Mouse (Mus musculus) hematopoietic stem cell, adult 5-6 weeks (primary cell): ENCODE data around the gene Clps. TPM values are rescaled to one million over a fixed set of nuclear protein-coding genes. Genes with fewer than 3 reads are reported as not detected.
A peak's percentile ranks its signal among the peaks of the same experiment; 100 is the strongest.
"Not testable (repeated sequence)": the region's sequence is repeated elsewhere in the genome, so short reads cannot be mapped to it uniquely, and the experiment has no call there.

Experiments used
- ATAC-seq, 2 experiments: fragments of 125-278 bp in 1 of 2; replicated peaks in 1 of 2; 2 replicates each; pipeline ENCODE4 v1.8.0; 2016 to 2017; ENCODE audit warnings: inconsistent platforms in 2 of 2, mild to moderate bottlenecking in 2 of 2, moderate number of reproducible peaks in 2 of 2, low read depth in 1 of 2, moderate TSS enrichment in 1 of 2; ENCODE audit not compliant: low FRiP score in 2 of 2, poor library complexity in 2 of 2, severe bottlenecking in 2 of 2, insufficient read depth in 1 of 2, low TSS enrichment in 1 of 2
- total RNA-seq: library from RNA; stranded (forward); fragments of 172-1452, 232-1000 nt; gene quantifications from 2 replicates; pipeline ENCODE4 v1.2.3, GENCODE M21; 2017

Gene Clps
- total RNA-seq, 1 experiment from 2014 or later = not detected

- no peak for ATAC-seq
Measured at GRCm38 (mm10) chr17:28557772-28558171, 2.8 kb downstream of the Clps start.

DNA sequence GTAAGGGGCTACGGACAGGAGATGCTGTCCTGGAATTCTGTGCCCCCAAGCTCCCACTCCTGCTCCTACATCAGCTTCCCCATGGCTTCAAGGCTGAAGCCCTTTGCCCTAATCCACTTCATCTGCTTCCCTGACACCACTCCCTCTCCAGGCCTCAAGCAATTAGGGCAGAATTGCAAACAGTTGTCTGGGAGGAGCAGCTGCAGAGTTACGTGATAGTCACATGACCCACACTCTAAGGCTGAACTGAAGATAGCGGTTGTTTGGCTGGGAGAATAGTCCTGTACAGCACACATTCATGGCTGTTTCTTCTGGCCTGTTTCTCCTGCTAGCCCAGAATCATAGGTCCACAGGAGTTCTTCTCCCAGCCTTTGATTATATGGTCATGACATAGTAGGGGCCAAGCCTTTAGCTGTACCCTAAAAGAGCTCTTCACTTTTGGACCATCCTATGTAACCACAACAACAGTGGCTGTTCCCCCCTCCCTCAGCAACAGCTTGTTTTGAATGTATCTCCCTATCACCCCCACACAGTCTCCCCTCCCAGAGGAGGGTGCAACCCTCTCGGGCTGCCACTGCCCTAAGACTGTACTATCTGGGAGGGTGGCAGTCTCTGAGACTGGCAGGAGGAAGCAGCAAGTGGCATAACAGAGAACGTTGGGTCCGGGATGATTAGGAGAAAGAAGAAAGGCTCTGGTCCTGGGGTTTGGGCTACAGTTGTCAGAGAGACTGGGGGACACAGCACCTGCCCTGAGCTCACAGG, 3.8 kb downstream of the Clps start:
- ATAC-seq = no peak

DNA sequence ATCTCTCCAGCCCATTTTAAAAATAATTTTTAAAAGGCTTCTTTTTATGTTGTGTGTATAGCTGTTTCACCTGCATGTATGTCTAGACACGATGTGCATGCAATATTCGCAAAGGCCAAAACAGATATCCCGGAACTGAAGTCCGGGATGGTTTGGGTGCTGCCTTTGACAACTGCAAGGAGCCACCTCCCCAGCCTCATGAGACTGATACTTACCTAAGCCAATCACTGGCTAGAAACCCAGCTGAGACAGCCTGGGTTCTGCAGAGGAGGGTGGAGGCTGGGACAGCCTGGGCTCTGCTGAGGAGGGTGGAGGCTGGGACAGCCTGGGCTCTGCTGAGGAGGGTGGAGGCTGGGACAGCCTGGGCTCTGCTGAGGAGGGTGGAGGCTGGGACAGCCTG, 6.5 kb downstream of the Clps start:
- not testable (repeated sequence) for ATAC-seq

DNA sequence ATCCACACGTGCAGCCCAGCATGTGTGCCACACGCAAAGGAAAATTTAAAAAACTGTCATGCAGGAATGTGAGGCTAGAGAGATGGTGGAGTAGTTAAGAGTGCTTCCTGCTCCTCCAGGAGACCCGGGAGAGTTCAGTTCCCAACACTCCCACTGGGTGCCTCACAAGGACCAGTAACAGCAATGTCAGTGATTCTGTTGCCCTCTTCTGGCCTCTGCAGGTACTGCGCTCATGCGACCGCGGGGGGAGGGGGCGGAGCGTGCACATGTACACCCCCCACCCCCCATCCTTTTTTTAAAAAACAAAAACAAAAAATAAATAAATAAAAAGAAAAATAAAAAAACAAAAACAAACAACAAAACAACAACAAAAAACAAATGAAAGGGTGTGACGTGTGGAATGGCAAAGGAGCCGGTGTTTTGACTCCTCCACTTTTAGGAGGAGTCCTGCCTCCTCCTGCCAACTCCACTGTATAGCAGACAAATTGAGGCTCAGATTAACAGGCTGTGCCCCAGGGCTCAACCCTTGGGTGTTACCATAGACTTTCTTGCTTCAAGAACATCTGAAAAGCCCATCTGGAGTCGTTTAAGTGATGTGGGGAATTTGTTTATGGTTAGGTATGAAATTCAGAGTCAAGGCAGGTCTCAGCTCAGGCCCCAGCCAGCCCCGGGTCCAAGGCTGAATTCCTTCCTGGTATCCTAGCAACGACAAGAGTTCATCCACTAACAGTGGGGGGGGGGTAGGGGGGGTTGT, 7.3 kb downstream of the Clps start:
- peak; percentile 72 to 75 for ATAC-seq

DNA sequence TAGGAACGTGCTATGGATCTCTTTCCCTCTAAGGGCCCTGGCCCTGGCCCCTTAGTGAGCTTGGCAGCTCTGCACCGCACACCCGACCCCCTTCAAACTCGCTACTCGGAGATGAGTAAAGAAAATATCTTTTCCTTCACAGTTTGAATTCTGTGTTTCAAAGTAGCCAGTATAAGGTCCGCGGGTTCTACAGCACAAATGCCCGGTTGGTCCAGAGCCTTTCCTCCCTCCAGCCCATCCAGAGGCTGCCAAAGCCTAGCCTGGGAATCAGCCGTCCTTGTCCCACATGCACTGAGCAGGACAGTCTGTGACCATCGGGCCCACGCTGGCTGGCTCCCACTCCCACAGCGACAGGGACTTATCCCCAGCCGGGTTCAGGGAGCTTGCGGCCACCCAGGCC, 11.5 kb downstream of the Clps start, which contains the start of gene Clpsl2:
Clpsl2 (plus strand) TSS at position 301 of the 400 bp plus-strand sequence.
- ATAC-seq = no peak

DNA sequence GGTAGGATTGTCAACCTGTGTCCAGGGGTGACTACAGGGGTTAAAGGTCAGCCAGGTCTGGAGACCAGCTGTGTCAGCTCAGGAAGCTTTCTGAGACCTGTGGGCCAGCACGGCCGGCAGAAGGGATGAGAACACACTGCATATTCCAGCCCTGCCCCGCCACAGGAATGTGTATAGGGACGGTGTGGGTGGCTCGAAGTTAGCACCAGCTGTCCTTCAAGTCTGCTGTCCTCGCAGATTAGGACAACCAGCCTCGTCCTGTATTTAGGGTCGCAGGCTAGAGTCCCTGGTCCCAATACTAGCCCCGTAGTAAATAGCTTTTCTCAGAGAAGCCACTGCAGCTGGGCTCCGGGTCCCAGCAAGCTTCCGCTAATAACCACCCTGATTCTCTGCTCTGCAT, 12.0 kb downstream of the Clps start:
- no peak for ATAC-seq

- ATAC-seq = no peak
Measured at GRCm38 (mm10) chr17:28546925-28547324, 13.6 kb downstream of the Clps start.

DNA sequence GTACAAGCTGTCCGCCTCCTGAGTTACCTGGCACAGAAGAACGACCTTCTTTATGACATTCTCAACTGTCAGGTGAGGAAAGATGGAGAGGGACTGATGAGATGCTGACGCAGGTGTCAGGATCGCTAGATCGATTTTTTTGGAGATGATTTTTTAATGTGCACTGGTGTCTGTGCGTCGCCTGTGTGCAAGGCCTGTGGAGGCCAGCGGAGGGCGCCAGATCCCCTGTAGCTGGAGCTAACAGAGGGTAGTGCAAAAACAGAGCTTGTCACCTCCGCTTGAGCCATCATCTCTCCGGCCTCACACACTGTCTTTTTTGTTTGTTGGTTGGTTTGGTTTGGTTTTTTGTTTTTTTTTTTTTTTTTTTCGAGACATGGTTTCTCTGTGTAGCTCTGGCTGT, 22.7 kb downstream of the Clps start:
- ATAC-seq = no peak

DNA sequence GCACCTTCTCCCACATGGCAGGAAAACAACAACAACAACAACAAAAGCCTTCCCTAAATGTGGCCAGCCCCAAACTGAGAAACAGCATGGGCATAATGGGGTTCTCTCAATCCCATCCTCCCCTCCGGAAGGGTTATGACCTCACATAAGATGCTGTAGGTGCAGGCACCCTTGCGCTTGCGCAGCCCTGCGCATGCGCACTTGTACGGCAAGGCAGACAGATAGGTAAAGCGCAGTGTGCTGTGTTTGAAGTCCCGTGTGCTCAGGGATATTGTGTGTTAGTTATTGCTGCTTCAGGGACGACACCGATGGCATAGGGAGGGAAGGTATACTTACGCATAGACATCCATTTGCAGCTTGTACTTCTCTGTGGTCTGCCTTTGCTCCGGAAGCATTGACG, 27.2 kb downstream of the Clps start:
- no peak for ATAC-seq

DNA sequence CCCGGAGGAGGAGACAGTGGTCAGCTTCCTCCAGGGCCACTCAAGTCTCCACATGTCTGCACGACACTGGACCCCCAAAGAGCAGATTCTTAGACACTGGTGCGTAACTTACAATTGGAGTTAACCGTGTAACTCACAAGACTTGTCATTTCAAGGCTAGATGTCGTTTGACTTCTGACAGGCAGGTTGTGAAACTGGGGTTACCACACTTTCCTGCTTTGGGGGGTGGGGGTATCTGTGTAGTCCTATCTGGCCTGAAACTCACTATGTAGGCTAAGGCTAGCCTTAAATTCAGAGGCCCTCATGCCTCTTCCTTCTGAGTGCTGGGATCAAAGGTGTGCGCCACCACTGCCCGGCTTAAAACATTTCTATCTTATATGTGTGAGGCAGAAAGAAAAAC, 28.0 kb downstream of the Clps start:
- ATAC-seq = no peak

DNA sequence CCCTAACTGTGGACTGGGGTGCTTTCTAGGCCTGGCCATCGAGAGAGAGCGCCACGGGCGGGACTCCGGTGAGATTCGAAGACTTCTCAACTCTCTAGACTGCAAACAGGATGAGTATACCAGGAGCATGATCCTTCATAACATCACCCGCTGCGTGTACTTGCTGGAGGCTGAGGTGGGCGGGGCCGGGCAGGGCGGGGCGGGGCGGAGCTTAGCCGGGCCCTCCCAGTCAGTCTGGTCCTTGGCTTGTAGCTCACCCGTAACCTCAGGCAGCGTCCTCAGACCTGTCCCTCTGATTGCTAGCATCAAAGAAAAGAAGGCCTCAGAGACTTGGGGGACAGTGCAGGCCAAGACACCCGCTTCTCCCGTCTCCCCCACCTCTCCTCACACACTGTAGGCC, 28.6 kb downstream of the Clps start:
- ATAC-seq = peak in 1 of 2 experiments; percentile 33; a peak in 1 of 4 replicates

GRCm38 (mm10) chr17:28530506-28530905, 30.1 kb downstream of the Clps start, which contains the start of gene Armc12:
Armc12 (plus strand) TSS chr17:28530806.
- ATAC-seq = no peak

DNA sequence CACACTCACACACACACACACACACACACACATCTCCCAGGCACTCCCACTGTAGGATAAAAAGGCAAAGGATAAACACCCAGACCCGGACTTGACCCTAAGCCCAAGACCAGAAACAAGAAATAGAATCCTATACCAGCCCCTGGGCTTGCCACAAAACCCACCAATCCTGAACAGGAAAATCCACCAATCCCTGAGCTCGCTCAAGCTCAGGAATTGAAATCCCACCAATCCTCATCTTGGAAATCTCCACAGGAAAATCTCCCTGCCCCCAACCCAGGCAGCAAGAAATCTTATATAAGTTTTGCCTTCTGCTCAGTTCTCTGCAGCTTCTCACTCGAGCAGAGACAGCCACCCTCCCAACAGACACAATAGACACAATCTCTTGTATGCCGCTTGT, 31.4 kb downstream of the Clps start:
- ATAC-seq = no peak

DNA sequence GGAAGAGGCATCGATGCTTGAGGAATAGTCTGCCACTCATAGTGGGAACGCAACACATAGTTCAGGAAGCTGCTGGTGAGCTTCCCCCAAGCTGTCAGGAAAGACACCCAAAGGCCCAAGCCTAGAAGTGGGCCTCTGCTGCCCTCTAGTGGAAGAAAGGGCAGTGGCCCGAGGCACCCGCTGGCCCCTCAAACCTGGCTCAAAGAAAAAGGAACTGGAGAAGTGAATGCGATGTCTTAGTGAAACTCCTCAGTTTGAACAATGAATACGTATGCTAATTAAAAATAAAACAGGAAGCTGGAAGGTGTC, 32.6 kb downstream of the Clps start:
- ATAC-seq = peak; percentile 71 to 78

DNA sequence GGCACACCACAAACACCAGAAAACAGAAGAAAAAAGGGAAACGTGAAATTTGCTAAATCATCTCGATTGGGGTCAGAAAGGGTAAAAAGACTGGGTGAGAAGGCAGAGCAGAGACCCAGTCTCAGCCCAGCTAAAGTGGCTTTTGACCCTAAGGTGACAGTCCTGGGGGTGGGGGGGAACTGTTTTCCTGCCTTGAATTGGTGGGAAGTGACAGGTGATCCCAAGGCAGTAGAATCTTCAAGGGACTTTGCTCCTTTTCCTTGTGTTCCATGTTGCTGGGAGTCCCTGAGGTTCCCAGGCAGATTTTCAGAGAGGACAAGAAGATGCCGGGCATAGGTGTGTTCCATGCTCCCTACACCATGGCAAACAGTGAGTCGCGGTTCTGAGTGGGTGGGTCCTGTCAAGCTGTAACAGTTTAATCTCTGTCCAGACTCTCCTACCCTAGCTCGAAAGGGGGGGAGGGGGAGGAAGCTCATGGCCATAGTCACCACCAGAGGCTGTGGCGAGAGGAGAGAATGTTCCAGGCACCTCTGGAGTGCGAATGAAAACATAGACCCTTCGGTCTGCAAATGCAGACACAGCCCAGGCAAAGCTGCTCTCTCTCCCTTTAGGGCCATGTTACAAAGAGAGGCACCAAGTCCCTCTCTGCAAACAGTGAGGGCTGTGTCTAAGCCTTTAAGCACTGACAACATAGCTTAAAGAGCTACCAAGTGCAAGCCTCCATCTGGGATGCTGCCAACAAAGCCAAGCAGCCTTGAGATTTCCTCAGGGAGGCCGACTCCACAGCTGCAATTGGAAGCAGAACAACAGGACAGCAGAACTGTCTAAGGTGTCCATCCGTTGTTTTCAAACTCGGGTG, 33.2 kb downstream of the Clps start:
- ATAC-seq = no peak

DNA sequence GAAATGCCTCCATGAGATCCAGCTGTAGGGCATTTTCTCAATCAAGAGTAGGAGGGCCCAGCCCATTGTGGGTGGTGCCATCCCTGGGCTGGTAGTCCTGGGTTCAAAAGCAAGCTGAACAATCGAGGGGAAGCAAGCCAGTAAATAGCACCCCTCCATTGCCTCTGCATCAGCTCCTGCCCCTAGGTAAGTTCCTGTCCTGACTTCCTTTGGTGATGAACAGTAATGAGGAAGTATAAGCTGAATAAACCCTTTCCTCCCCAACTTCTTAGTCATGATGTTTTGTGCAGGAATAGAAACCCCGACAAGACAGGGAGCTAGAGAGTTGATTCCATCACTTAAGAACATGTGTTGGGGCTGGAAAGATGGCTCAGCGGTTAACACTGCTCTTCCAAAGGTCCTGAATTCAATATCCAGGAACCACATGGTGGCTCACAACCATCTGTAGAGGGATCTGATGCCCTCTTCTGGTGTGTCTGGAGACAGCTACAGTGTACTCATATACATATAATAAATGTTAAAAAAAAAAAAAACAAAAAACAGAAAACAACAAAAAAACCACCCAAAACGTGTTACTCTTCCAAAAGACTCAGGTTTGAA, 35.6 kb downstream of the Clps start:
- no peak for ATAC-seq

DNA sequence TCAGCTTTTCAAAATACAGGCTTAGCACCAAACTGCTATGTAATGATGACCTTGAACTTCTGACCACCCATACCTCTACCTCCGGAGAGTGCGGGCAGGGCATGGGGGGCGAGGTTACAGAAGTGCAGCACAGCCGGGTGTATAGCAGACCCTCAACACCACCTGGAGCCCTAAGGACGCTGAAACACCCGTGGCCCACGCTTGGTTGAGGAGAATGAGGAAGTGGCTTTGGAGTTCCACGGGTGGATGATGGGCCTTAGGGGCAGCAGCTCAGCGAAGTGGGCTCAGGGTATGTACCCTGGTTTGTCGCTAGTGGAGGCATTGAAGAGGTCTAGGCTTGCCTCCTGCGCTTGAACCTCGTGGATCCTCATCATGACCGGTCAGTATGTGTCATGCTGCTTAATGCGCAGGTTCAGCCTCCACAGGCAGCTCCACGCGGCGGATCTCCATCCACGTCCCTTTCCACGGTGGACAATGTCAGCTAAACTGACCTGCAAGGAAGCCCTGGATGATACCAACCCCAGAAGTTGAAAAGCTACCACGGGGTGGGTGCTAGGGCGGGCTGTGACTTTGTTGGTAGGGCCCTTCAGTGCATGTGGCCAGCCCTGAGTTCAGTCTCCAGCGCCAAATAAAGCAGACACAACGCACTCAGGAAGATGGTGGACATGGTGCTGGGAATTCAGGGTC, 36.4 kb downstream of the Clps start:
- ATAC-seq = no peak
